Mouse (Mus musculus) neural tube, embryonic 10.5 days (tissue): Measurements from ENCODE around the gene Arhgap45.
A peak's percentile ranks its signal among the peaks of the same experiment; 100 is the strongest.

Source experiments
- DNase-seq: peaks from one replicate; pipeline ENCODE4 v3.0.0-alpha.2; 2017; ENCODE audit warnings: low spot score; ENCODE audit errors: extremely low spot score

Arhgap45 gene

DNA sequence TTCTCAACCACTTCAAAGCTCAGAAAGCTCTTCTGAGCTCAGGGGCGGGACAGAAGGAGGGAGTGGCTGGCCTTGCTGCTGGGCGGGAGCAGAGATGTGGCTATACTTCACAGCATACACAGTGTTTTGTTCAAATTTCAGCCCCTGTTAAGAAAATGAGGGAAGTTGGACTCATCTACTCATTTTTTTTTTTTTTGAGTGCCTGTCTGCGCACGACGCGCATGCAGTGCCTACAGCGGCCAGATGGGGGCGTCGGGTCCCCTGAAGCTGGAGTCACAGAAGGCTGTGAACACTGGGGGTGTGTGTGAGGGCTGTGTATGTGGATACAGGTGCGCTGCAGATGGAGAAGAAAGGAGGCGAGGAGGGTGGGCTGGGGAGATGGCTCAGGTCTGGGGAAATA, 29.5 kb upstream of the Arhgap45 start:
- peak; percentile 89 for DNase-seq

DNA sequence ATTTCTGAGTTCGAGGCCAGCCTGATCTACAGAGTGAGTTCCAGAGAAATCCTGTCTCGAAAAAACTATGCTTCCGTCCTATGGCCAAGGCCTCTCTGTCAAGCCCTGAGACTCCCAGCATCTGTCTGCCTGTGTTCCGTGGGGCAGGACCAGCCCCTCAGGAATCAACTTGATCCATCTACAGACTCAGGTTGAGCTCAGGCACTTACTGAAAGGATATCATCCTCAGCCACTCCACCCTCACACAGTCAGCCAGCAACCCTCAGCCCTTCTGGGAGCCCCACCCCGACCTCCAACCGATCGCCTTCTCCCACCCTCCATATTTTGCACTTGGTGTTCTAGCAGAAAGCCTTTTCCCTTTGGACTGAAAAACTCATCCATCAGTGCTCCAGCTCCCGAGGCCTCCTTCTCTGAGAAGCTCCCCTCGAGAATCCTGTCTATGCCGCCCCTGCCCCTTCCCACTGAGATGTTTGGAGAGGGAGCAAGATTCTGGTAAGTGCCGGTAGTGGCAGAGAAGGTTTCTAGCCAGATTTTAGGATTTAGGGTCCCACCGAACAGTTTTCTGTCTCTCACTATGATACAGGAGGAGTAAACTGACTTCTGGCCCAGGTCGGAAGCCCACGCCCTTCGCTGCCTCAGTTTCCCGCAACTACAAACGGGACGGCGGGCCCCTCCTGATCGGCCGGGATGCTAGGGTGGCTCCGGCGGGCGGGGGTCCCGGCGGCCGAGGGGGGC, 28.5 kb upstream of the Arhgap45 start:
- peak; percentile 44 for DNase-seq

DNA sequence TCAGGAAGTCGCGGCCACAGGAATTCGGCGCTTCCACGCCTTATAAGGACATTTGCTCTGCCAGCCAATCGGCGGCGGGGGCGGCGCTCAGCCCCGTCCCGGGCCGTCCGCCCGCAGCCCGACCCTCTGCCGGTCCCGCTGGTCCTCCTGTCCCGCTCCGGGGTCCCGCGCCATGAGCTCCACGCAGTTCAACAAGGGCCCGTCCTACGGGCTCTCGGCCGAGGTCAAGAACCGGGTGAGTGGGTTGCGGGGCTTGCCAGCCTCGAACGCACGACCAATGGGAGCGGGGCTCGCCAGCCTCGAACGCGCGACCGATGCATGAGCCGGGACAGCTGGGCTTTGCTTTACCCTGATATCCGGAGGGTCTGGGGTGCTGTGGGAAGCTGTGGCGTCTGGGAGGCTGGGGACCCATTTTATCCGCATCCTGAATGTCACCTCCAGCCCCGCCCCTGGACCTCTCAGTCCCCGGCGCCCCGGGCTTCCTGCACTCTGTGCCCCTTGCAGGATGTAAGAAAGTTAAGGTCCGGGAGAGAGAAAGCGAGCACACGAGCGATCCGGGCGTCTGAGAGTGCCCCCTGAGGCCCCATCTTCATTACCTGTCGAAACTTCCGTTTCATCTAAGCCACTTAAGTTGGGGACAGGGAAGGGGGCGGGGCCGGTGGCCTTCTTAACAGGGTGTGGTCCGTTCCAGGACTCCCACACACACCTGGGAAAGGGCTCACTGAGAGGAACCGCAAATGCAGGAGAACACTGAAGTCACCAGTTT, 27.8 kb upstream of the Arhgap45 start, which contains the start of gene Cnn2:
Cnn2 (plus strand) TSS at position 79 of the 766 bp plus-strand sequence.
- DNase-seq: peak; percentile 73

DNA sequence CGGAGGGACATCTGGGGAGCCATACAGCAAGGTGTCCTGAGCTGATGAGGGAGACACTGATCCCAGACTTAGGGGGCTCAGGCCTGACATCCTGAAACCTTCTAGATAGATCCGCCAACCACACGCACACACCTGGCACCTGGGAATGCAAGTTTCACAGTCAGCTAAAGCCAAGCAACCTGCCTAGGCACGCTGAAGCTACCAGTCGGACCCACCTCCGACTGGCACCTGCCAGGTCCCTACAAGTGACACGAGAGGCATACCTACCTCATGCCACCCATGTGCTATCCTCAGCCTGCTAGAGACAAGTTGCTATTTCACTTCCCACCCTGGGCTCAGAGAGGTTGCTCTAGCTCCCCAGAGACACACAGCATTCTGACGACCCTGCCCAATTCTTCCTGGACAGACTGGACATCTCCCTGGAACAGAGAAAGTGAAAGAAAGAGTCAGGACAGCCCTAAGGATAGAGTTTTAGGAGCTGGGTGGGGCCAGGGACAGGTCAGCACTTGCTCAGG, 27.1 kb upstream of the Arhgap45 start:
- no peak for DNase-seq

DNA sequence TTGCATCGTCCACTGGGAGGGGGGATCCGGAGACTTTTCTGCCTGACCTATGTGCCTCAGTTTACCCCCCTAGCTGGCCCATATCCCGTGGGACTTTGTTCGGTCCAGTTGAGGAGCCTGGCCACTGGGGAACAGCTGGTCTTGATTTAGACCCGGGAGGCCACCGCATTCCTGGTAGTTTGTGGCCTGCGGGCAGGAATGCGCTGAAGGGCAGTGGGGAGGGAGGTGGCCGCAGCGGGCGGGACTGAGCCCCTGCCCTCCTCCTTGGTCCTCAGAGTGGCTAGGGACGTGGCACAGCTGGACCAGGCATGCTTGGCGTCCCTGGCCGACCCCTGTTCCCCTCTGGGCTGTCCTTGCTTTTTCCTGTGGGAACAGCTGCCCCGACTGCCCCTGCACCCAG, 26.6 kb upstream of the Arhgap45 start:
- peak; percentile 58 for DNase-seq

DNA sequence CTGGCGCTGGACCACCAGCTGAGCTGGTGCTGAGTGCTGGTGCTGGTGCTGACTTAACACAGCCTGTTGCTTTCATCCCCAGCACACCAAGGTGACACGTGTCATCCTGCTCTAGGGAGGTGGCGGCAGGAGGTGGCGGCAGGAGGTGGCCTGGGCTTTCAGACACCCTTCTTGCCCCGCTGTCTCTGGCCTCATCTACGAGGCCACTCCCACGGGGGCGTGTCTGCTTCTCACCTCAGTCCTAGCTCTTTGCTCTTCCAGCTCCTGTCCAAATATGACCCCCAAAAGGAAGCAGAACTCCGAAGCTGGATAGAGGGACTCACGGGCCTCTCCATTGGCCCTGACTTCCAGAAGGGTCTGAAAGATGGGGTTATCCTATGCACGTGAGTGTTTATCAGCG, 25.4 kb upstream of the Arhgap45 start:
- no peak for DNase-seq

- DNase-seq: no peak
Observed at GRCm38 (mm10) chr10:79991548-79991947, 24.9 kb upstream of the Arhgap45 start.

GRCm38 (mm10) chr10:79994397-79995115, 21.9 kb upstream of the Arhgap45 start:
- DNase-seq: no peak

- DNase-seq: no peak
Observed at GRCm38 (mm10) chr10:79995636-79996035, 20.8 kb upstream of the Arhgap45 start.

DNA sequence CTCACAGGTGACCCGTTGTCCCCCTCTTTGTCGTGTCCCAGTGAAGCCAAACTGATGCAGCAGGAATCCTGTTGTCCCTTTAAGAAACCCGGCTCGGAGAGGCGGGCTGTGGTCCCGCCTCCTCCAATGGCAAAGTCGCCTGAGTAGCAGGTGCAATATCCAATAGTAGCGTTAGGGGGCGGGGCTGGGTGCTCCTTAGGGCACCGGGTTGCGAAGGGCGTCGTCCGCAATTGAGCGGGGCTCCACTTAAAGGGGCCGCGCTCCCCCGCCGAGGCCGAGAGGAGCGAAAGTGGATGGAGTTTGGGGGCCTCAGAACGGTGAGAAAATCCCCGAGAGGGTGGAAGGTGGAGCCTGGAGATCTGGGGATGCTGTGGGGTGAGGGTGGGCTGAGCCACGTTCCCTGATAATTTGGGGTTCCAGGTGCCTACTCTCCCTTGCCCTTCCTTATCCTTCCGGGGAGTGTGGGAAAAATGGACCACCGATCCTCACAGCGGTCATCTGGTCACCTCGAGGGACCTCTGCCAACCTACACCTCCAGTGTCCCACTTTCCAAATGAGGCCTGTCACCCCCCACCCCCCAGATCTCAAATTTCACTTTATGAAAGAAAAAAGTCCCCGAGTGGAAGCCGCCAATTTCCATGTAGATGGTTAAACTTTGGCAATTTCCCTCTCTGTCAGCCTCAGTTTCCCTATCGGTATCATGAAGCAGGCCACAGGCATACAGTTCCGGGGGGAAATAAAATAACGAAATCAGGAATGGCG, 20.0 kb upstream of the Arhgap45 start, which contains the start of gene Abca7:
Abca7 (plus strand) TSS at position 223 of the 762 bp plus-strand sequence.
- peak; percentile 95 for DNase-seq

GRCm38 (mm10) chr10:79997034-79997760, 19.3 kb upstream of the Arhgap45 start:
- DNase-seq: peak; percentile 92

GRCm38 (mm10) chr10:79997819-79998218, 18.6 kb upstream of the Arhgap45 start:
- no peak for DNase-seq

GRCm38 (mm10) chr10:80001945-80002344, 14.5 kb upstream of the Arhgap45 start:
- no peak for DNase-seq

DNA sequence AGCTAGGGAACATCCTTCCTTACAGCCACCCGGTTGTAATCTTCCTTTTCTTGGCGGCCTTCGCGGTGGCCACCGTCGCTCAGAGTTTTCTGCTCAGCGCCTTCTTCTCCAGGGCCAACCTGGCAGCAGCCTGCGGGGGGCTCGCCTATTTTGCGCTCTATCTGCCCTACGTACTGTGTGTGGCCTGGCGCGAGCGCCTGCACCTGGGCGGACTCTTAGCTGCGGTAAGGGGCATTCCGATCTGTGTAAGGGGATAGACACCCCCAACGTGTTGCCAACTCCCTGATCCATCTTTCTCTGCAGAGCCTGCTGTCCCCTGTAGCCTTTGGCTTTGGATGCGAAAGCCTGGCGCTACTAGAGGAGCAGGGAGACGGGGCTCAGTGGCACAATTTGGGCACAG, 13.6 kb upstream of the Arhgap45 start:
- no peak for DNase-seq

GRCm38 (mm10) chr10:80003374-80004232, 12.8 kb upstream of the Arhgap45 start:
- DNase-seq: no peak

DNA sequence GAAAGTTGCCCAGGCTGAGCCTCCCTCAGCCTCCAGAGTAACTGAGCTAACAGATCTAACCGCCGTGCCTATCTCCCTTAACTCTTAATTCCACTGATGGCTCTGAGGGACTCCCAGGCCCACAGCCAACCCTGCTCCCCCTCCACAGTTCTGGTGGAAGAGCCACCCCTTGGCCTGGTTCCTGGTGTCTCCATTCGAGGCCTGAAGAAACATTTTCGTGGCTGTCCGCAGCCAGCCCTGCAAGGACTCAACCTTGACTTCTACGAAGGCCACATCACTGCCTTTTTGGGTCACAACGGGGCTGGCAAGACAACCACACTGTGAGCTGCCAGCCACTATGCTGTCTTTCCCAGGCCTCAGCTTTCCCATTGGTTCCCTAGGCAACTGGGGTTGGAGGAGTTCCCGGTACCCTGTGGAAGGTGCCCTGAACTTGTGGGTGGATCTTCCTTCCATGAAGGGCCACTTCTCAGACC, 12.2 kb upstream of the Arhgap45 start:
- DNase-seq: no peak

DNA sequence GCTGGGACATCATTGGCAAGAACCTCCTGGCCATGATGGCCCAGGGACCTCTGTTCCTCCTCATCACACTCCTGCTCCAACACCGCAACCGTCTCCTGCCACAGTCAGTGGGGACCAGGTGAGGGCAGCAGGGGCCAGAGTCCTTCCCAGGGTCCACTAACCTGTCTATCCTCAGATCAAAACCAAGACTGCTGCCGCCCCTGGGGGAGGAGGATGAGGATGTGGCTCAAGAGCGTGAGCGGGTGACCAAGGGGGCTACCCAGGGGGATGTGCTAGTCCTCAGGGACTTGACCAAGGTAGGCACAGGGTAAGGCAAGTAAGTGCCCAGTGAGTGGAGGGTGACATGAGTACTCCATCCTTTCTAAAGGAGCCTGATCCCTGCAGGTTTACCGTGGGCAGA, 4.7 kb upstream of the Arhgap45 start:
- no peak for DNase-seq

DNA sequence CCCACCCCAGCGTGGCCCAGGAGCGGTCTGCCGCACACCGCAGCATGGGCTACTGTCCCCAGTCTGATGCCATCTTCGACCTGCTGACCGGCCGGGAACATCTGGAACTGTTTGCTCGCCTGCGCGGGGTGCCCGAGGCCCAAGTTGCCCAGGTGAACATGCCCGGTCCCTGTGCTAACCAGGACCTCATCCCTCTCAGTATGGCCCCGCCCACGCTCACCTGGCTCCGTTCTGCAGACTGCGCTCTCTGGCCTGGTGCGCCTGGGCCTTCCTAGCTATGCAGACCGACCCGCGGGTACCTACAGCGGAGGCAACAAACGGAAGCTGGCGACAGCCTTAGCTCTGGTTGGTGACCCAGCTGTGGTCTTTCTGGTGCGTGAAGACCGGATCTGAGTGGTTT, 2.8 kb upstream of the Arhgap45 start:
- no peak for DNase-seq
